Mouse (Mus musculus): ENCODE results near the gene Fam221a.

Fam221a gene

GRCm38 (mm10) chr6:49367159-49368054 is at the start of gene Fam221a:
Gene Fam221a, plus strand, starts transcription at chr6:49367739.
- peak; percentile 90 for DNase-seq

GRCm38 (mm10) chr6:49318966-49319594 is 48.5 kb upstream of the Fam221a start, which contains the start of gene Ccdc126:
Gene Ccdc126, plus strand, starts transcription at chr6:49319274.
- peak; percentile 98 for DNase-seq

- no peak for DNase-seq
Observed at GRCm38 (mm10) chr6:49319595-49320315, 47.8 kb upstream of the Fam221a start.

GRCm38 (mm10) chr6:49321341-49321740 is 46.2 kb upstream of the Fam221a start:
- no peak for DNase-seq

- no peak for DNase-seq
Observed at GRCm38 (mm10) chr6:49322056-49322455, 45.5 kb upstream of the Fam221a start.

- DNase-seq = no peak
Observed at GRCm38 (mm10) chr6:49322986-49323385, 44.6 kb upstream of the Fam221a start.

- DNase-seq = no peak
Observed at GRCm38 (mm10) chr6:49324528-49324927, 43.0 kb upstream of the Fam221a start.

- DNase-seq = no peak
Observed at GRCm38 (mm10) chr6:49325294-49325693, 42.2 kb upstream of the Fam221a start.

- no peak for DNase-seq
Observed at GRCm38 (mm10) chr6:49326846-49327245, 40.7 kb upstream of the Fam221a start.

- no peak for DNase-seq
Observed at GRCm38 (mm10) chr6:49331369-49332059, 36.0 kb upstream of the Fam221a start.

GRCm38 (mm10) chr6:49332060-49332370 is 35.5 kb upstream of the Fam221a start:
- no peak for DNase-seq

- no peak for DNase-seq
Observed at GRCm38 (mm10) chr6:49338566-49338965, 29.0 kb upstream of the Fam221a start.

- no peak for DNase-seq
Observed at GRCm38 (mm10) chr6:49339145-49339544, 28.4 kb upstream of the Fam221a start.

- no peak for DNase-seq
Observed at GRCm38 (mm10) chr6:49343737-49344469, 23.6 kb upstream of the Fam221a start.

GRCm38 (mm10) chr6:49349826-49350225 is 17.7 kb upstream of the Fam221a start:
- DNase-seq = peak; percentile 86

GRCm38 (mm10) chr6:49354613-49355012 is 12.9 kb upstream of the Fam221a start:
- no peak for DNase-seq

- DNase-seq = no peak
Observed at GRCm38 (mm10) chr6:49355171-49355570, 12.4 kb upstream of the Fam221a start.

- no peak for DNase-seq
Observed at GRCm38 (mm10) chr6:49360420-49360819, 7.1 kb upstream of the Fam221a start.

- no peak for DNase-seq
Observed at GRCm38 (mm10) chr6:49368212-49368611, 673 bp downstream of the Fam221a start.

GRCm38 (mm10) chr6:49372705-49373104 is 5.2 kb downstream of the Fam221a start:
- no peak for DNase-seq

GRCm38 (mm10) chr6:49373943-49374342 is 6.4 kb downstream of the Fam221a start:
- DNase-seq = no peak

GRCm38 (mm10) chr6:49378328-49378727 is 10.8 kb downstream of the Fam221a start:
- no peak for DNase-seq

Data from kidney, adult 11 months (tissue).